Mouse (Mus musculus) forebrain, embryonic 11.5 days (tissue): ENCODE data around the gene Hrc. TPM values are rescaled to one million over a fixed set of nuclear protein-coding genes. Genes with fewer than 3 reads are reported as not detected.
A peak's percentile ranks its signal among the peaks of the same experiment; 100 is the strongest.
"Not testable (repeated sequence)": the region's sequence is repeated elsewhere in the genome, so short reads cannot be mapped to it uniquely, and the experiment has no call there.

Source experiments
- ATAC-seq: fragments of 200-750 bp; cut with Nextera tagmentation; replicated peaks from 2 replicates; pipeline ENCODE4 v1.8.0; 2017; ENCODE audit warnings: moderate TSS enrichment; ENCODE audit not compliant: low FRiP score
- DNase-seq: peaks from one replicate; pipeline ENCODE4 v3.0.0-alpha.2; 2017; ENCODE audit warnings: low spot score
- H3K27ac ChIP-seq: fragments of 300-500 bp; sonication (generic); 2 replicates; pipeline ENCODE4 v1.5.1; 2014; ENCODE audit warnings: low read depth, low read length
- H3K27me3 ChIP-seq: fragments of 300-500 bp; sonication (generic); 2 replicates; pipeline ENCODE4 v1.6.1; 2014; ENCODE audit warnings: mild to moderate bottlenecking, low read length, mixed read lengths; ENCODE audit not compliant: control insufficient read depth, insufficient read depth
- H3K36me3 ChIP-seq: fragments of 300-500 bp; sonication (generic); 2 replicates; pipeline ENCODE4 v1.6.1; 2014; ENCODE audit warnings: mild to moderate bottlenecking, low read length, moderate library complexity, mixed read lengths; ENCODE audit not compliant: control insufficient read depth, insufficient read depth
- H3K4me1 ChIP-seq: fragments of 300-500 bp; sonication (generic); replicated peaks from 2 replicates; pipeline ENCODE4 v1.6.1; 2014; ENCODE audit warnings: low read length, mixed read lengths; ENCODE audit not compliant: control insufficient read depth, insufficient read depth
- H3K4me2 ChIP-seq: fragments of 300-500 bp; sonication (generic); 2 replicates; pipeline ENCODE4 v1.6.1; 2014; ENCODE audit warnings: low read depth, mild to moderate bottlenecking, low read length, moderate library complexity, mixed read lengths; ENCODE audit not compliant: severe bottlenecking
- H3K4me3 ChIP-seq: fragments of 300-500 bp; sonication (generic); 2 replicates; pipeline ENCODE4 v1.5.1; 2014; ENCODE audit warnings: low read depth, low read length
- H3K9ac ChIP-seq: fragments of 300-500 bp; sonication (generic); 2 replicates; pipeline ENCODE4 v1.6.1; 2014; ENCODE audit warnings: low read length
- H3K9me3 ChIP-seq: fragments of 300-500 bp; sonication (generic); 2 replicates; pipeline ENCODE4 v1.6.1; 2016; ENCODE audit warnings: low read length, mixed read lengths; ENCODE audit not compliant: control insufficient read depth
- WGBS: fragments of 180-500 bp; shearing (Covaris S2); extraction: QIAGEN DNeasy Blood & Tissue Kit; methylation state at CpG from one replicate; pipeline ENCODE4 v1.1.7; 2014; 5-methylcytosine and 5-hydroxymethylcytosine counted together
- polyA plus RNA-seq: library from polyadenylated mRNA; unstranded; fragments of >200 nt; fragmentation: Nextera tagmentation; extraction: Ambion mirVana; gene quantifications from 2 replicates; pipeline ENCODE4 v1.2.1, GENCODE M21; 2014

Gene Hrc
- polyA plus RNA-seq, 1 experiment from 2014 or later, result not detected

GRCm38 (mm10) chr7:45346905-45347304, 11.8 kb downstream of the Hrc start:
- Histone ChIP-seq H3K27ac (no peak overlapping the region), H3K4me3 (no peak overlapping the region), H3K27me3 (no peaks in the 10 kb centered on the region), H3K9me3 (no peaks in the 10 kb centered on the region), H3K9ac (no peak overlapping the region), H3K4me2 (no peak overlapping the region), H3K36me3 (no peaks in the 10 kb centered on the region; the same call in 1 of the 2 replicates), H3K4me1 (no peaks in the 10 kb centered on the region)
- ATAC-seq (no peak), DNase-seq (no peak)
- 79% methylated on average over 13 of the region's 13 CpGs for WGBS

GRCm38 (mm10) chr7:45353041-45353440, 18.0 kb downstream of the Hrc start:
- DNase-seq (no peak), ATAC-seq (no peak)
- H3K4me2 ChIP-seq, result no peak overlapping the region
- 30% methylated on average over 5 of the region's 5 CpGs for WGBS
- no peaks in the 10 kb centered on the region for H3K27me3 ChIP-seq
- no peak overlapping the region for H3K9ac ChIP-seq
- H3K9me3 ChIP-seq, result no peaks in the 10 kb centered on the region
- no peaks in the 10 kb centered on the region for H3K4me1 ChIP-seq
- no peak overlapping the region for H3K4me3 ChIP-seq
- H3K36me3 ChIP-seq, result no peaks in the 10 kb centered on the region
- no peak overlapping the region for H3K27ac ChIP-seq

- H3K4me3 ChIP-seq, result no peak overlapping the region
- no peaks in the 10 kb centered on the region for H3K4me1 ChIP-seq
- WGBS, result 79% methylated on average over 15 of the region's 15 CpGs
- no peak overlapping the region for H3K9ac ChIP-seq
- ATAC-seq (no peak), DNase-seq (no peak)
- H3K27ac ChIP-seq, result no peak overlapping the region
- H3K36me3 ChIP-seq, result no peaks in the 10 kb centered on the region
- no peaks in the 10 kb centered on the region; the same call in 1 of the 2 replicates for H3K27me3 ChIP-seq
- H3K9me3 ChIP-seq, result no peaks in the 10 kb centered on the region
- H3K4me2 ChIP-seq, result no peak overlapping the region
Measured at GRCm38 (mm10) chr7:45355318-45356020, 20.4 kb downstream of the Hrc start.

DNA sequence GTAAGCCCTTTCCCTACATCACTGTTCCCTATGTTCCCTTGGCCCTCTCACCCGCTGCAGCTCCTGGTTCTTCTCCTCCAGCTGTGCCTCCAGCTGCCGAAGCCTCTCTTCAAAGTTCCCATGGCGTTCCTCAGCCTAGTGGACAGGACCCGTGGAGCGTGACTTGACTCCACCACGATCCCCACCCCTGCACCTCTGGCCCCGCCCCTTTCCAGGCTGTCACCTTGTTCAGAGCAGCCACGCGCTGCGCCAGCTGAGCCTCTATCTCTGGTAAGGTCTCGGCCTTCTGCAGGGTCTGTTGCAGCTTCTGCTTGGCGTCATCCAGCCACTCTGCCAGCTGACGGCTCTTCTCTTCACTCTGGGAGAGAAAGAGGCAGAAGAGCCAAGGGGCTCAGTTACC, 21.0 kb downstream of the Hrc start:
- DNase-seq, result no peak
- Histone ChIP-seq H3K27me3 (no peaks in the 10 kb centered on the region; the same call in 1 of the 2 replicates), H3K4me2 (no peak overlapping the region), H3K36me3 (no peaks in the 10 kb centered on the region), H3K9me3 (no peaks in the 10 kb centered on the region), H3K4me1 (0 out of 2 replicates have a peak, but pooled peaks cover under 1% of the 10 kb centered on the region), H3K4me3 (no peak overlapping the region), H3K27ac (no peak overlapping the region), H3K9ac (no peak overlapping the region)
- 58% methylated on average over 13 of the region's 13 CpGs for WGBS
- no peak for ATAC-seq

DNA sequence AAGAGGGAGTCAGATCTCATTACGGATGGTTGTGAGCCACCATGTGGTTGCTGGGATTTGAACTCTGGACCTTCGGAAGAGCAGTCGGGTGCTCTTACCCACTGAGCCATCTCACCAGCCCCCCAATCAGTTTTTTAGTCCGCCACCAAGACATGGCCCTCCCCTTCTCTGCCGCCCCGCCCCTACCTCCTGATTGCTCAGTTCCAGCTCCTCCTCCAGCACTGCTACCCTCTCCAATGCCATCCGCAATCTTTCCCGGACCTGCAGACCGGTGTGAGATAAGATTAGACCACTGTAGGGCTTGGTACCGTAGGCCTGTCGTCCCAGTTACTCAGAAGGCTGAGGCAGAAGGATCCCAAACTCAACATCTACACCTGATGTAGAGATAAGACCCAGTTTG, 24.0 kb downstream of the Hrc start:
- H3K4me1 ChIP-seq, H3K9me3 ChIP-seq, H3K27me3 ChIP-seq, H3K36me3 ChIP-seq, ATAC-seq, H3K27ac ChIP-seq, H3K4me2 ChIP-seq, H3K9ac ChIP-seq, H3K4me3 ChIP-seq, DNase-seq: not testable (repeated sequence)
- 63% methylated on average over 10 of the region's 11 CpGs for WGBS

- Histone ChIP-seq H3K4me2 (no peak overlapping the region), H3K27me3 (peaks cover 6% of the 10 kb centered on the region; the same call in 1 of the 2 replicates), H3K4me3 (peak overlapping the region; percentile 43; the same call in 1 of the 2 replicates), H3K9ac (no peak overlapping the region), H3K27ac (no peak overlapping the region), H3K4me1 (0 out of 2 replicates have a peak, but pooled peaks cover 4% of the 10 kb centered on the region), H3K9me3 (no peaks in the 10 kb centered on the region), H3K36me3 (no peaks in the 10 kb centered on the region)
- peak; percentile 4; the same call in 1 of the 2 replicates for ATAC-seq
- 56% methylated on average over 18 of the region's 18 CpGs for WGBS
- DNase-seq, result no peak
Measured at GRCm38 (mm10) chr7:45360404-45361125, 25.5 kb downstream of the Hrc start.

- Histone ChIP-seq H3K9ac (peak overlapping the region; percentile 60), H3K27me3 (peaks cover 6% of the 10 kb centered on the region; the same call in 1 of the 2 replicates), H3K4me1 (0 out of 2 replicates have a peak, but pooled peaks cover 6% of the 10 kb centered on the region), H3K4me3 (peak overlapping the region; percentile 43), H3K4me2 (peak overlapping the region; percentile 73), H3K36me3 (no peaks in the 10 kb centered on the region), H3K27ac (no peak overlapping the region), H3K9me3 (no peaks in the 10 kb centered on the region)
- 2% methylated on average over 43 of the region's 43 CpGs for WGBS
- DNase-seq (peak; percentile 92), ATAC-seq (peak; percentile 90)
Measured at GRCm38 (mm10) chr7:45361243-45361804, 26.2 kb downstream of the Hrc start.

DNA sequence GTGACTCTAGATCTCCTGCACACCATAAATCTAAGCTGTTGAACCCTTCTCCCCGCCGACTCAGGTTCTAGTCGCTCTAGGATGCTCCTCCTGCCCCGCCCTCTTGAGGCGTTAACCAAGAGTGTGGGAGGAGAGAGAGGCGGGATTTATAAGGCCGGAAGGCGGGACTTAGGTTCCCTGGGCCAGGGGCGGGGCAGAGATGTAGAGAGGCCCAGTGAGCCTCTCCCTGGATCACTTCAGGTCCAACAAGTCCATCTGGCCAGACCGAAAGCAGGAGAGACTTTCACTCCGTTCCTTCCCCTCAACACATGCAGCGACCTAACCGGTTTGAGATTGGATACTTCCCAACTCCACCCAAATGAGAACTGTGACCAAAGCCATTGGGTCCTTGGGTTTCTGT, 27.7 kb downstream of the Hrc start:
- ATAC-seq, result no peak
- Histone ChIP-seq H3K9ac (no peak overlapping the region), H3K9me3 (no peaks in the 10 kb centered on the region), H3K36me3 (no peaks in the 10 kb centered on the region), H3K4me3 (no peak overlapping the region), H3K4me2 (no peak overlapping the region), H3K4me1 (peaks cover 8% of the 10 kb centered on the region; the same call in 1 of the 2 replicates), H3K27me3 (peaks cover 6% of the 10 kb centered on the region; the same call in 1 of the 2 replicates), H3K27ac (no peak overlapping the region)
- 4% methylated on average over 13 of the region's 13 CpGs for WGBS
- peak; percentile 76 for DNase-seq
